Mouse (Mus musculus): Measurements from ENCODE around the gene Rab29. TPM values are rescaled to one million over a fixed set of nuclear protein-coding genes. Genes with fewer than 3 reads are reported as not detected.
"Not testable (repeated sequence)": the region's sequence is repeated elsewhere in the genome, so short reads cannot be mapped to it uniquely, and the experiment has no call there.

Gene Rab29
- total RNA-seq, 4 experiments from 2014 or later, result 4.8 to 5.2 (median 4.9) TPM

DNA sequence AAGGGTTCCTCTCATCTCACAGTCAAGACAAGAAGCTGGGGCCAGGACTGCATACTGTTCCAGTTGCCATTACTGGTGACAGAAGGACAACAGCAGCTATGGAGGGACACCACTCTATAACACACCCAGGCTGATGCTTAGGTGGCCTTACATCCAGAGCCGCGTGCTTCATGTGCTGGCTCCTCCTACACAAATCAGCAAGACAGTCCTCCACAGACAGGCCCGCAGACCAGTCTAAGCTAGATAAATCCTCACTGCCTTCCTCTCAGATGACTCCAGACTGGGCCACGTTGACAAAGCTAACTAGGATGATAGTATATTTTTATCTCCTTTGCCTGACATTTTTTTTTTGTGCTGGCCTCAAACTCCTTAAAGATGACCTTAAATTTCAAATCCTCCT lies 5.2 kb upstream of the Rab29 start:
- DNase-seq (ENCODE audit: low spot score in 2 of 2), result no peak

DNA sequence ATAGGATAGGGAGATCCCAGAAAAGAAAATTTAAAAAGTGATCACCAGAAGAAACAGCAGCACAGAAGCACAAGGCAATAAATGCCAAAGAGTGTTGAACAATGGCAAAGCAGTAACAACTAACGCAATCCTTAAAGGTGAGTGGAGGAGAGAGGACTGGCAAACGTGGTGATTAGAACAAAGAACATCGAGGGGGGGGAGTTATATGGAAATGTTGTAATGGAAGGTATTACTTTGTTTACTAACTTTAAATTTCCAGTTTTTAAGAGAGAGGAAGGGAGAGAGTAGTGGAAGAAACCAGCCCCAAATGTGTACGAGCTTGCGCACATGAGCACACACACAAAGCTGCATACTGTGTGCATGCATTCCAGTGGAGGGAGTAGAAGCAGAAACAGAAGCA lies 1.4 kb upstream of the Rab29 start:
- DNase-seq (ENCODE audit: low spot score in 2 of 2), result no peak

DNA sequence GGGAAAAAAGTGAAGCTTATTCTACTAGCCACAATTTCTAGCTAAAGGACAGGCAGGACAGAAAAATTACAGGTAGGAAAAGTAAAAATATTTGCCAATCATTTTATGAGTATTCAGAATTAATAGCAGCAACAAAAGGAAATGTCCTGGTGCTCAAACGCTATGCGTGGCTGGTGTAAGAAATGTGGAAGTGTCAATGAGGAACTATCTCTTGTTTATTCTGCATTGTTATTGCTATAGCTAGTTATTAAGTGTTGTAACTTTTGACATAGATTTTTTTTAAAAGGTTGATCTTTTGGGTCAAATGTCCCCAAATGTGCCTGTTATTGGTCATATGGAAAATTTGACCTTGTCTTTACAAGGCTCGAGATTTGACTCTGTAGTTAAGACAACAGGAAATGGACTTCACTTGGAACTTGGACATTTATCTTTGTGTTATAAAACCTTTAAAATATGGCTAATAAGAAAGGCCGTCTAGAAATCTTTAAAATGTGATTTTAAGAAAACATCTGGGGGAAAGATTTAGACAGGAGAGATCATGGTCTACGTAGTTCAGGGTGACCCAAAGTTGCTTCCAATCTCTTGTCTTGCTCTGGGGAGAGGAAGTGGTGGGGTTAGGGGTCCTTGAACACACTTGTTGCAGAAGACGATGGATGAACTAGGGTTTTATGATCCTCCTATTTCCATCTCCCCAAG lies 572 bp upstream of the Rab29 start:
- no peak for DNase-seq (ENCODE audit: low spot score in 2 of 2)

DNA sequence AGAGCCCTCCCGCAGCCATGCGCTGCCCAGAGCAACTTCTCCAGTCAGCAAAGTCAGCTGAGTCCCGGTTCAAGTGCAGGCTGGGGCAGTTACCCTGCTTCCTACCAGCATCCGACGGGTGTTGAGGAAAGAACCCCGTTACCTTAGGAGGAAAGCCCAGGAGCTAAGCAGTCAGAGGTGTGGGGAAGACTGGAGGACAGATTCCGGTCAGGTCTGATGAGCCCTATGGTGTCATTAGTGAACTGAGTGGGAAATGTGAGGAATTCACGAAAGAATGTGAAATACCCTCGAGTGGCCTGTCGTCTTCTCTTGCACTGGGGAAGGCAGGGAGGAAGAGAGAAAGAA lies 894 bp downstream of the Rab29 start:
- DNase-seq (ENCODE audit: low spot score in 2 of 2), result no peak

DNA sequence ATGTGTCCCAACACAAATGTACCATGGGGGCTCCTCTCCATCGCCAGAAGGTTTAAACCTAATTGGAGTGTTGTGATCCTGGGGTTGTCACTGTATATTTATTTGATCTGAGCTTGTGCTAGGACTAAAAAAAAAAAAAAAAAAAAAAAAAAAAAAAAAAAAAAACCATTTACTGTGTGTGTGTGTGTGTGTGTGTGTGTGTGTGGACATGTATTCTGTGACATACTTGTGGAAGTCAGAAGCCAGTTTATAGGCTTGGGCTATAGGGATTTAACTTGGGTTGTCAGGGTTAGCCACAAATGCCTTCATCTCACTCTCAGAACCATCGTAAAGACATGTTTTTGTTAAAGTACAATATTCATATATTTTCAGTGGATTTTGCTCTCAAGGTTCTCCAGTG lies 2.5 kb downstream of the Rab29 start:
- no peak for DNase-seq (ENCODE audit: low spot score in 2 of 2)

DNA sequence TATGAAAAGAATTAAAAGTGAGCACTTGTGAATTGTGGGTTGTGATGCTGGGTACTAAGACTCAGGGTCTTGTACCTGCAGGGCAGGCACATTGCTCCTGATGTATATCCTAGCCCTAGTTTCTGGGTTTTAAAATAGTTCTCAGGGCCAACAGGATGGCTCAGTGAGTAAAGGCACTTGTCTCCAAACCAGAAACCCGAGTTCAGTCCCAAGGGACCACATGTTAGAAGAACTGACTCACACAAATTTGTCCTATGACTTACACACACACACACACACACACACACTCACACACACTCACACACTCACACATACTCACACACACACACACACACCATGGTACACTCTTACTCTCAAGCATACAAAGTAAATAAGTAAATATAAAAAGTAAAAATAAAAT lies 5.8 kb downstream of the Rab29 start:
- DNase-seq (ENCODE audit: low spot score in 2 of 2), result no peak

DNA sequence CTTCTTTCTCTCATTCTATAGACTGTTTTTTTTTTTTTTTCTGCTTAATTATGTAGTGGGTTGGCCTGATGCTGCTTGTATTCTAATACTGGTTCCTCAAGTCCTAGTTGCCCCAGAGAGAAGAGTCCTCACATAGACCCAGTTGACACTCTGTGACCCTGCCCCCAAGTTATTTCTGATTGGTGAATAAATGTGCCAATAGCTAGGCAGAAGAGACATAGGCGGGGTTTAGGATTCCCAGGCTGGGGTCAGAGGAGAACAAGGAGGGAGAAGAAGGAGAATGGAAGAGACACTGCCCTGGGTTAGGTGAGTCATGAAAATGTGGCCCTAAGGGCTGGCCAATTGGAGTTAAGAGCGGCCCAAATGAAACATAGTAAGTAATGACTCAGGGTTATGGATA lies 12.8 kb downstream of the Rab29 start:
- no peak for DNase-seq (ENCODE audit: low spot score in 2 of 2)

DNA sequence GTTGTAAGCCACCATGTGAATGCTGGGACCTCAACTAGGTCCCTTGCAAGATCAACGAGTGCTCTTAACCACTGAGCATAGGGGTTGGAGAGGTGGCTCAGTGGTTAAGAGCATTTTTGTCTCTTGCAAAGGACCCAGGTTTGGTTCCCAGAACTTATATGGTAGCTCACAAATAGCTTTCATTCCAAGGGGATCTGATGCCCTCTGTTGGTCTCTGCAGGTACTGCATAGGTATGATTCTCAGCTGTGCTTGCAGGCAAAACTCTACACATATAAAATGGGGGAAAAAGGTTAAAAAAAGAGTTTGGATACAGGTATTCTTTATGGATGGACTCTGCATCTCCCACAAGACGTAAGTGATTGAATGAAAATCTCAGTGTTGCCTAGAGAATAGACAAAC lies 15.8 kb downstream of the Rab29 start:
- no peak for DNase-seq (ENCODE audit: low spot score in 2 of 2)

DNA sequence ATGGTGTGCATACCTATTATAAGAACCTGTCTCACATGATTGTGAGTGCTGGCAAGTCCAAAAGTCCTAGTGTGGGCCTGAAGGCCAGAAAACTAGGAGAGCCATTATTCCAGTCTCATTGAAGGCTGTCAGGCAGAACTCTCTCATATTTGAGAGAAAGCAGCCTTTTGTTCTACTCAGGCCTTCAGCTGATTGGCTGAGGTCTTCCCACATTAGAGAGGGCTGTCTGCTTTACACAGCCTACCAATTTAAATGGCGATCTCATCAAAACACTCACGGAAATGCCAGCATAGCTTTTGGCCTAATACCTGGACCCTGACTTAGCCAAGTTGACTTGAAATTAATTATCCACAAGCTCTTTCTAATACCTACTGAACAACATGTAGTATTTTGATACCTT lies 19.1 kb downstream of the Rab29 start:
- no peak for DNase-seq (ENCODE audit: low spot score in 2 of 2)

DNA sequence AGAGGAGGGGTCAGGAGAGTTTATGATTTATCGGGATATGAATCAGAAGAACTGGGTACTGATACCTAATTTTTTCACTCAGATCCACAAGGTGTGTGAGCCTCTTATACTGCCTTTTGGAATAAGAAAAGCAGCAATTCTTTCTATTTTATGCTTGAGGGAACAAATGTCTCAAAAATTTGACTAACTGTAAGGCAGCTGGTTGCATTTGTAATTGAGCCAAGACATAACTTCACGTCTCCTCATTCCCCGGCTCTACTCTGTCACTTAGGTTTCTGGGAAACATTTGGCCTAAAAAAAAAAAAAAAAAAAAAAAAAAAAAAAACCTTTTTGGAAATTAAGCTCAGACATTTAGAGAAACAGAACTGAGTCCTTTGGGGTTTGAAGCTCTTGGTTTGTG lies 19.6 kb downstream of the Rab29 start:
- DNase-seq (ENCODE audit: low spot score in 2 of 2), result no peak

DNA sequence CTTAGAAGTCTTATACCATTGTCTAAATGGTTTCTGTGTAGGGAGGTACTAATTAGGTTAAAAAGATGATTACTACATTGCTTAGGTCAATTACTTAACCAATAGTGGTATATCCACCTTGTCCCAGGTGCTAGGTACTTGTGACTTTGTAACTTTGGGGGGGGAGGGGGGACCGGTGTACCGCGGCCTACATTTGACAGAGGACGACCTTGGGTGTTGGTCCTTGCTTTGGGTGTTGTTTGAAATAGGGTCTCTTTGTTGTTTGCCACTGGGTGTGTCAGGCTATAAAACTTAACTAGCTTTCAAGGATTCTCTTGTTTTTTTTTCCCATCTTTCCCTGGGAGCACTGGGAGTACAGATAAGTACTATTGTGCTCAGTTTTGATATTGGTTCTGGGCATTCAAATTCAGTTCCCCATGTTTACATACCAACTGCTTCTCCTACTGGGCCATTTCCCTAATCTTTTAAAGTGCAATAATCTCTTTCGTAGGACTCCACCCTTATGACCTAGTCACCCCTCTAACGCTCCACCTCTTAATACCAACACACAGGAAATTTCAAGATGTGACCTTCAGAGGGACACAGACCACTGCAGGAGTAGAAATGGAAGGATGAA lies 23.1 kb downstream of the Rab29 start:
- no peak for DNase-seq (ENCODE audit: low spot score in 2 of 2)

DNA sequence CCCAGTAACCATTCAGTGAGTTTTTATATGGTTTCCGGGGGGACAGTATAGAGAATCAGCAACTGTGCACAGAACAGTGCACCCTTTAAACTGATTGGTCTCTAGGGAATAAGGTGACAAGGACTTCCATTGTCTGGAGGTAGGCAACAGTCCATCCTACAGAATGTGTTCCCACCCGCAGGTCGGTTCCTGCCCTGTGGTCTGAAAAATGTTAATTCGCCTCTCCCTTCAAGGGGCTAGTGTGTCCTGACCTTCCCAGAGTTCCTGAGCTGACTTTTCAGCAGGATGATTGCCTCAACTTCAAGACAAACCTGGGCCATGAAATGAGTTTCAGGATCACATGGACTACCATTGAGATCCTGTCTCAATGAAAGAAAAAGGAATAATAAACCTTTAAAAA lies 24.4 kb downstream of the Rab29 start:
- no peak for DNase-seq (ENCODE audit: low spot score in 2 of 2)

DNA sequence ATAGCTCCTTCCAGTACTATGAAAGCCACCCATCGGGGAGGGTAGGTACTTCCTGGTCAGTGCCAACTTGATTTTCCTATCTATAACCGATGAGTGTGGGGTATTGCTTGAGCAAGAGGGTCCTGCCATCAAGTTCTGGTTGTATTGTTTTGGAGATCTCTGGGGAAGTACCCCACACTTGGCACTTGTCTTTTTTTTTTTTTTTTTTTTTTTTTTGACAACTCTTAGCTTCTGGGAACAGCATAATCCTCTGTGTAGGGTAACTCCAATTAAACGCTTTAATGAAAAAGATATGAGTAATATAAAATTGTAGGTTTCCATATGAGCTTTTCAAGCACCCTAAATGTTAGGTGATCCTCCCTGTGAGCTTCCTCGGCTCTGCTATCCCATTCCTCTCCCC lies 35.7 kb downstream of the Rab29 start:
- no peak for DNase-seq (ENCODE audit: low spot score in 2 of 2)

DNA sequence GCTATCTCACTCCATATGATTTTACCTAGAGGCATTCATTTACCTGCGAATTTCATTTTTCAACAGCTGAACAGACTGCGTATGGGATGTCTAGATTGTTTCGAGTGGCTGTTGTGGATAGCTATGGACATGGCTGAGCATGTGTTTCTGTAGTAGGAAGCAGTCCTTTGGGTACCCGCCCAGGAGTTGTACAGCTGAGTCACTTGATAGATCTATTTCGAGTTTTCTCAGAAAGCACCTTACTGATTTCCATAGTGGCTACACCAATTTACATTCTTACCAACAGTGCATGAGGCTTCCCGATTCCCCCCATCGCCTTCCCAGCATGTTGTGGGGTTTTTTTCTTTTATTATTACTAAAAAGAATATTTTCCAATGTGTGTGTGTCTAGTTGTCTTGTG lies 36.2 kb downstream of the Rab29 start:
- DNase-seq (ENCODE audit: low spot score in 2 of 2), result no peak

DNA sequence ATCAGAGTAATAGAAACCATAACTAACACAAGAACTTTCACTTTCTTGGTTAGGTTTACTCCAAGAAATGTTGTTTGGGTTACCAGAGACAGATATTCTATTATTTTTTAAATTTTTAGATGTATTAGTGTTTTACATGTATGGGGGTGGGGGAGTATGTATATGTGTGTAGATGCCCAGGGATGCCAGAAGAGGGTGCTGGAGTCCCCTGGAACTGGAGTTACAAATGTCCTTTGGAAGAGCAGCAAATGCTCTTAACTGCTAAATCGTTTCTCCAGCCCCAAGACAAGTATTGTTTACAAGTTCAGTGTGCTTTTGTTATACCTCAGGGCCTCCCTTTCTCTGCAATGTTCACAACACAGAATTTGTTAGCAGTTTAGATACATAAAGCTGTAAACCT lies 38.5 kb downstream of the Rab29 start:
- no peak for DNase-seq (ENCODE audit: low spot score in 2 of 2)

DNA sequence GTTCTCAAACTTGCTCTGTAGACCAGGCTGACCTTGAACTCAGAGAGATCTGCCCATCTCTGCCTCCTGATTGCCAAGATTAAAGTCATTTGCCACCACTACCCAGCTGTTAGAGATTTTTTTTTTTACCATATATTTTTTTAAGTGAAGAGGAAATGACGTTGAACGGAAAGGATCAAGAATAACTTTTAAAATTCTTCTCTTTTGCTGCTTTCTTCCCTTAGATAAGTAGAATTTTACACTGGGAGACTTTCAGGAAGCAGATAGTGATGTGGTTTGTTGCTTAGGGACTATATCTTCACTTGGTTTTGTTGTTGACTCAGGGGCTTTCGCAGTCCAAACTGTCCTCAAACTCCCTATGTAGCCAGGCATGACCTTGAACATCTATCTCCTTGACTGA lies 41.4 kb downstream of the Rab29 start:
- DNase-seq (ENCODE audit: low spot score in 2 of 2), result no peak

DNA sequence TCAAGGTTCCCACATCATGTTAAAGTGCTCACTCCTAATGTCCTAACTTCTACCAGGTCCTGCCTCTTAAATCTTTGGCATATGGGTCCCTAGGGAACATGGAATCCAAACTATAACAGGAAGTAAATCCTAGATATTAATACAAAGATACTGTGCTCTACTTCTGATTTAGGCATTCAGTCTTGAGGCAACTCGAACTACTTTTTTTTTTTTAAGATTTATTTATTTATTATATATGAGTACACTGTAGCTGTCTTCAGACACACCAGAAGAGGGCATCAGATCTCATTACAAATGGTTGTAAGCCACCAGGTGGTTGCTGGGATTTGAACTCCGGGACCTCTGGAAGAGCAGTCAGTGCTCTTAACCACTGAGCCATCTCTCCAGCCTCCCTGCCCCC lies 42.2 kb downstream of the Rab29 start:
- DNase-seq (ENCODE audit: low spot score in 2 of 2), result not testable (repeated sequence)

DNA sequence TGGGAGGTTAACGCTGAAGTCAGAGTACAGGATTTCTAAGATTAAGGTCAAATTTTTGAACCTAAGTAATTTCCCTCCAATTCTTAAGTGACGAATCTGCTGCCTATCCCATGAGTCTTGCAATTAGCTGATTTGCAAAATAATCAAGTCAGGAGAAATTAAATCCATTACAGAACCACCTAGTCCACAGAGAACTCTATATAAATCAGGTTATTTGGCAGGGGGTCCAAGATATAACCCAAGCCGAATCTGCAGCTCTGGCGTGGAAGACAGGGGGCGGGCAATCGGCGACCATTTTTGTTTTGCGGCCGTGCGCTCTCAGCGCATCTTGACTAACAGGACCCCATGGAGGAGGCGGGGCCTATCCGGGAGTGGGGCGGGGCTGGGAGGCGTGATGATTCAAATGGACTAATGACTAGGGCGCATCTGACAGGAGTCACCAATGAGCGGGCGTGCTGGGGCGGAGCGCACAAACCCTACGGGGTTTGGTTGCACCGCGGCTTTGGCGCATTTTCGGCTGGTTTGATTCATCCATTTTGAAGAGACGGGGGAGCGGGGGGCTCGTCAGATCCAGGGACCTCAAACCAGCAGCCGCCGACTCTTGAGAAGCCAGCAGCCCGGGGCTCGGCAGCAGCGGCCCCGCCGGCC lies 43.1 kb downstream of the Rab29 start, which contains the start of gene Nucks1:
TSS of gene Nucks1 (plus strand) at position 534 of the 648 bp plus-strand sequence.
- DNase-seq (ENCODE audit: low spot score in 2 of 2), result peak; percentile 100

DNA sequence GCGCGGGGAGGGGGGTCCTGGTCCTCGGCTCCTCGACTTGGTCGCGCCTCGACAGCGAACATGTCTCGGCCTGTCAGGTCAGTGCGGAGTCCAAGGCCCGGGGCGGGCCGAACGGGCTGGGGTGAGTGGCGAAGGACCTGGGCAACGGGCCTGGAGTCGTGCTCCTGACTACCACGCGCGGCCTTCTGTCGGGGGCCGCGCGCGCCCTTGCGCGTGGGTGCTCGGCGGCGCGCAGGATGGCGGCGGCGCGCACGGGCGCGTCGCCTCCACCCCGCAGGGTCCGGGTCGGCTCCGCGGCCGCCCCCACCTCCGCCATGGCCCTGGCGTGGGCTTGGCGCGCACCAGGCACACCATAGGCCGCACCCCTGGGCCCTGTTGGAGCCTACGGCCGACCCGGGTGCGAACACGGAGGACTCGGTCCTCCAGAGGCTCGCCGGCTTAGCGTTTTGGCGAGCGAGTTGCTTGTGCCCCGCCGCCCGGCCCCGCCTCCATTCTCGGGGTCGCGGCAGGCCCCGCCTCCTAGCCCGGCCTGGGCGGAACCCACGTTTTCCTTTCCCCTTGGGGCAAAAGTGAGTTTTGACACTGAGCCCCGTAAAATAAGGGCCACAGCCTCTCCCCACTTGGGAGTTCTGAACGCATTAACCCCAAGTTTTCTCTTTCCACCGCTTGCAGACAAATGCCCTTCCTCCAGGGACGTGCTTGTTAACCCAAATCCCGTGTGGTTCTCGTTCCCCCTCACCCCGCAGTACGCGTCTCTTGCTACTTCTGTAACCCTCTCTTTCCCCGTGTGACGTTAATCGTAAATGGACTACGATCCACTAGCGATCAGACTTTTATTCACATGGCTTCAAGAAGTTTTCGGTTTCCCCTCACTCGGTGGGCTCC lies 43.9 kb downstream of the Rab29 start:
- peak; percentile 70 to 71 for DNase-seq (ENCODE audit: low spot score in 2 of 2)

DNA sequence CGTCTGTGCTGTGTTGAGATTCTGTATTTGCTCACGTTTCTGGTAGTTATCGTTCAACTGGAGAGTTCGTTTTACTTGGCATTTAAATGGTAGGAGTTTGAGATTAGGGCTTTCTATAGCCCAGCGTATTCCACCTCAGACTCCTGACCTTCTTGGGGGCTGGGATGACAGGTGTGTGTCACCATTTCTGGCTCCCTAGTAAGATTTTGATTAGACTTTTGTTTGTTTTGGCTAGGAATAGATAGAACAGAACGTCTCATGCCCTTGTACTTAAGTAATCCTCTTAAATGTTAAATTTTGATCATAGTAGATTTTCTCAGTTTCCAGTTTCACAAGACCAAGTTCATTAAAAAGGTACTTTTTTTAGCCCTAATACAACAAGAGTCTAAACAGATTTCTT lies 50.6 kb downstream of the Rab29 start:
- DNase-seq (ENCODE audit: low spot score in 2 of 2), result no peak

DNA sequence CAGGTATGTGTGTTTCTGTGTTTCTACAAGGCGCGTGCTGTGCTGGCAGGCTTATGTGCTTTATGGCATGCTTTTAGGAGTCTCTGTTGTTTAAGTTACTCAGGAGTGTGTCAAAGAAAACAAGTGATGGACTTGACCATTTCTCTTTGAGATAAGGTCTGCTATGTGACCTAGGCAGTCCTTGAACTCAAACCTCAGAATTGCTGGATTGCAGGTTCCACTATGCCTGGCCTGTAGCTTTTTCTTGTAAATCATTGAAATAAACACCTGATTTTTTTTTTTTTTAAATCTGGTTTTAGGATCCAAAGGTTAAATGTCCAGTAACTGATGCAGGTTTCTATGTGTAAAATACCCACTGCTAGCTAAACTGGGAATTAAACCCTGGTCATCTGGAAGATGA lies 52.0 kb downstream of the Rab29 start:
- no peak for DNase-seq (ENCODE audit: low spot score in 2 of 2)

DNA sequence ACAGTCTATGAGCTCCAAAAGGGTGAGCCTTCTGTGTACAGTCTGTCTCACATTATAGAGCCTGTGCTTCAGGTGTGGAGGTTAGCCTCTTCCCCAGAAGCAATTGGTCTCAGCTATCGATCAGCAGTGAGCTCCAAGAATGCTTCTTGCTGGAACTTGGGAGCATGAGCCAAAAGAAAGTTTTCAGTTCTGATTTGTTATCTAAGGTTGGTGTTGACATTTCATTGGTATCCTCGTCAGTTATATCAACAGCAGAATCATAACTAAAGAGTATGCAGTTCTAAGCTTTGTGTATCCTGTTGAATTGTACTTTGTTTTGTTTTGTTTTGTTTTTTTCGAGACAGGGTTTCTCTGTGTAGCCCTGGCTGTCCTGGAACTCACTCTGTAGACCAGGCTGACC lies 55.1 kb downstream of the Rab29 start:
- DNase-seq (ENCODE audit: low spot score in 2 of 2), result no peak

All from gastrocnemius, adult 8-10 months (tissue).